Mouse (Mus musculus): ENCODE measurements around the gene Kmt2b.

The Kmt2b gene

DNA sequence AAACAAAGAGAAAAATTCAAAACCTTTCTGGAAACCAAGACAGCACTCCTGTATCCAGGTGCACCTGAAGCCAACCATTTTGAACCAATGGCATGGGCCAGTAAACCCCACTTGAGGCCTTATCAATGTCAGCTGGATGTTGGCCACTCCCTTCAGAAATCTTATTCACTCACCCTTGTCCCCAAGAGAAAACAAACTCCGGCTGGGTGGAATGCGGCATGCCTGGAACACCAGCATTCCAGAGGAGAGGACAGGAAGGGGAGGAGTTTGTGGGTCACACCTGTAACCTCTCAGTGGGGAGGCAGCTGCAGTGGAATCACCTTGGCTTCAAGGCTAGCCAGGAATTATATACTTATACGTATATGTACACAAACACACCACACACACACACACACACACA lies 14.1 kb upstream of the Kmt2b start:
- CTCF ChIA-PET = no interaction called here

DNA sequence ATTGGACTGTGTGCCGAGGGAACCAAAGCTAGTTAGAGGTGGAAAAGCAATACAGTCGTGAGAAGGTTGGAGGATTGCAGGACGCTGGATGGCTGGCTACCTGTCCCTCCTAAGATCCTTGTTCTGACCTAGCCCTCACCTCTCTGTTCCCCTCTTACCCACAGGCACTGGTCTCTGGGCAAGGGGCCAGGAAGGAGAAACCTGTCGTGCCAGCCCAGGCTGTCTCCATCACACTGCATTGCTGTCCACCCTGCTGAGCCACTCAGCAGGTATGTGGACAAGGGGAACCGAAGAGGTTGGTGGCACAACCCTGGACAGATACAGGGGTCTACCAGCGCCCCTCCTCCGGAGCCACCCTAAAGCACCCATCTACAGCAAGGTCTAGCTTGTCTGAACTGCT lies 12.1 kb upstream of the Kmt2b start:
- CTCF ChIA-PET = no interaction called here

DNA sequence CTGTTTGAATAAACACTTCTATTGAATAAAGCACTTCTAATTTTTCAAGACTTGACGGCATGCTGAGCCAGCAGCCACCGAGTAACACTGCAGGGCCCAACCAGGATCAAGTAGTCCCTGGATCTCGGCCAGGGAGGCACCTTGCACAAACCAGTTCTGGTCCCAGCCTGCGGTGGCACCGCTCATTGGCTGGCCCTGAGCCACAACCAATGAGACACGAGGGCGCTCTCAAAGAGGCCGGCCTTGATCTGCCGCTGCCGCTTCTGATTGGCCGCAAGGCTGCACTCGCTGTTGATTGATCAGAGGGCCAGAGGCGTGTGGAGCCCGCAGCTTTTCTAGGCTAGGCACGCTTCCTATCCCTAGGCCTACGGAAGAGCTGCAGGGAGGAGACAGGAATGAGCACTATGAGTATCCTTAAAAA lies 11.4 kb upstream of the Kmt2b start:
- CTCF ChIA-PET = no interaction called here

DNA sequence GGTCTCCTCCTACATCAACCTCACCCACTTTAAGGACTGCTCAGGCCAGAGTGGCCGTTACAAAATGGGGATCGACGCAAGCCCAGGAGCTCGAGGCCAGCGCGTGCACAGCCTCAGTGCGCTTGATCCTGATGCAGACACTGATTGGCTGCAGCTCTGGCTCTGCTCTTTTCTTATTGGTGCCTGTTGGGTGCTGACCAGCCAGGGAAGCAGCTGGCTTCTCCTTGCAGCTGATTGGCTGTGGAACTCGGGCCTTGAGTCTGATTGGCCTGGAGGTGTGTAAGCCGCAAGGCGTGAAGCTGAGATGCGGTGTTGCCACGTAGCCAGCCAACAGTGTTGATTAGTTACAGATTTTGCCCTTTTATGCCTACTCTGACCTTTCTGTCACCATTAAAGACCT lies 10.3 kb upstream of the Kmt2b start, which contains the start of gene Zbtb32:
Gene Zbtb32, minus strand, starts transcription at position 124 of the 400 bp plus-strand sequence.
- CTCF ChIA-PET = no interaction called here

DNA sequence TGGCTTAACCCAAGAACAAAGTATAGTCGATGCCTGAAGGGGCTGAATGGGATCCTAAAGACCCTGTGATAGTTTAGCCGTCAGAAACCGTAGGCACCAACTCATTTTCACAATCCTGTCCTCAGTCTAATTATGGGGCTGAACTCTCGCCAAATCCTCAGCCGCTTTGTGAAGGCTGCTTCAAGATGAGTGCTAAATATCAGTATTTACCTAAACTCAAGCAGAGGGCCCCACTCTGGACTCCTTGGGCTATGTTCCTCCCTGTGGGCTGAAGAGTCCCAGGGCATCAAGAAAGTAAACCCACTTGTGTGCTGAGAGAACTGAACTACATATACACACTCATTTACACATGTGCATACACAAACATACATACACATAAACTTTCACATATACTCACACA lies 8.3 kb upstream of the Kmt2b start:
- CTCF ChIA-PET = interaction anchor here (0.7 kb wide), 1 partner anchor 29 kb away, joined by 3 read pairs; the partner anchor contains the start of gene Cox6b1

DNA sequence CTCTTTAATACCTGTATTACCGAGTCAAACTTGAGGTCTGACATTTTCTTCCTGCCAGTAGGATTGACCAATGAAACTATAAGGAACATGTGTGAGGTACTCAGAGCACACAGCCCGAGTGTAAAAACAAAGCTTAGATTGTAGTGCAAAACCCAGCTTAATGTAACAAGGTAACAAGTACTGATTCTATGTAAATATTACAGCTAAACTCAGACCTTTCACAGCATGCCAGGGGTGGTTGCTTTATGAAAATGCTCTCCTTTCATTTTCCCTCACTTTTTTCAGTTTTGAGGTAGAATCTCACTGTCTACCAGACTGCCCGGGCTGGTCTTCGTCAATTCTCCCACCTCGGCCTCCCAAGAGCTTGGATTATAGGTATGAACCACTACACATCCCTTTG lies 7.6 kb upstream of the Kmt2b start:
- CTCF ChIA-PET = interaction anchor here (0.7 kb wide), 1 partner anchor 30 kb away, joined by 3 read pairs; the partner anchor contains the start of gene Cox6b1

DNA sequence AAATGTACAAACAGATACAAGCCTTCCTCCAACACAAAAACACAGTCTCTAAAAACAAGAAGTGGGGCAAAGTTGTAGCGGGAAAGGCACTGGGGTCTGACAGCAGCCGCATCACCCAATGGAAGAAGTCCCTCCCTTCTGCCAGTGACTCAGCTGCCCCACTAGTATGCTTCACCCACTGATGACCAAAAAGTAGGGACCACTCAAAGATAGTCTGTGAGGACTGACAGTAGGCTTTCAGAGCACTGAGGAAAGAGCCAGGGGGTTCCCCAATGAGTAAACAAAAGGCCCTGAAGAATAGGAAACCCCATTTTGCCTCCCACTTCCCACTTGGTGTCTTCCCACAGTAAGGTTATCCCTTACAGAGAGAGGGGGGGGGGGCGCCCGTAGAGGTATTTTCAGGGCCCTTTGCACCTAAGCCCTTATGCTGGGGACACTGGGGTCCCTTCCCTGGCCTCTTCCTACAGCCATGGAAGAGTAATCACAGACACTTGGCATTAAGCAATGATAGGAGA lies 6.0 kb upstream of the Kmt2b start:
- CTCF ChIA-PET = interaction anchor here (1.0 kb wide), 1 partner anchor 20 kb away, joined by 4 read pairs; no protein-coding TSS in a partner anchor

DNA sequence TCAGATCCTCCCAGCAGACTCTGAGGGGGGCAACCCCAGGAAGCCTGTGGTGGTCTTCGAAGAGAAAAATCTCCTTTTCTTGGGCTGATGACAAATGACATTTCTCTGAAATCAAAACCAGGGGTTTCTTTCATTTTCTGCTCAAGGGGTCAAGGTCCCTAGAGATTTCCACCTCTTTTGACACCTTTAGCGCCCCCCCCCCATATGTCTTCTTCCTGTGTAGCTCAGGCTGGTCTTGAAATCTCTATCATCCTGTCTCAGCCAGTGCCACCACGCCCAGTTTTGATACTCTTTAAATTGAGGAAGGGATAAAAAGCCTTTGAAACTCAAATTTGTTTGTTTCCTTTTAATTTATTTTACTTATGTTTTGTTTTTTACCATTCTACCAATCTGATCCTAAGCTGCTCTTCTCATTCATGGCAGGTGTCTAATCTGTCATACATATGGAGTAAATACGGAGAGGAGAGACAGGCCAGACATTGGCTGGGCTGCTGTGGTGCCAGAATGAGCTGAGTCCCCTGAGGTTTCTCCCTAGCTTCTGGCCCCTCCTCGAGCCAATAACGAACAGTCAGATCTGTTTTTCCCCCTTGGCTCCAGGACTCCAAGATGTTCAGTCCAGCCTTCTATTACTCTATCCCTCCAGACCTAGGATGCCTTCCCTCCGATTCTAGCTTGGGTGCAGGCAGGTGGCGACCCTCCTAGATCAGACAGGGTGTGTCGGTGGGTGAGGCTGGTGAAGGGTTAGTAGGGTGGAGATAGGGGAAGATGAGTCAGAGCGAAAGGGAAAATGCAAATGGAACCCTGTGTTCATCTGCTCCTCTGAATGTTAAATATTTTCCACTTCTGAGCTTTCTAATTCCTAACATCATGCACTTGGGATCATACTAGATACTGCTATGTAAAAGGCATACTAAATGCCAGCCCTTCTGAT lies 5.3 kb upstream of the Kmt2b start:
- CTCF ChIA-PET = interaction anchor here (1.0 kb wide), 1 partner anchor 21 kb away, joined by 4 read pairs; no protein-coding TSS in a partner anchor

DNA sequence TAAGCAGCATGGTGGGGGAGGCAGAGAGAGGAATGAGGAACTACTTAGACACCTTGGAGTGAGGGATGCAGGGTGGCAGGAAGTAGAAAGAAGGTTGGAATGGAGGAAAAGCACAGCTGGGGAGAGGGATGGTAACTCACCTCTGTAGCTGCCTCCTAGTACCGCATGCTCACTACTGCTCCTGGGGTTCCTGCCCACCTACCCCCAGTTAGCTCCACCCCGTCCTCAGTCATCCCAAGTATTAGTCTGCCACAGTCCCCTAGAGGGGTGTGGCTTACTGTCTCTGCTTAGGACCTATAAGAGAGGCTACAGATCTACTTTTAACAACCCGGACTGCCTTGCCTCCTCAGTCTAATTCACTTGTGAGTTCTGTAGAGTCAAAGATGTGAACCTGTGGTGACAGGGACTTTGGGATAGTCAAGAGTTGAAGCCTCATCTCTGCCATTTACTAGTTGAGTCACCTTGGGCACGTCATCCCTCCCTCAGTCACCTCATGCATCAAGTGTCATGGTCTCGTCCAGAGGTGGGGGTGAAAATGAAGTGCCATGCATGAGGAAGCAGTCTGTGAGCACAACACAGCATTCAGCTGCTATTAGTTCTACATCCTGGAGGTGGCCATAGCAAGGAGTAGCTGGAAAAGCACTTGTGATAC lies 4.4 kb upstream of the Kmt2b start:
- CTCF ChIA-PET = interaction anchor here (0.5 kb wide), 1 partner anchor 30 kb away, joined by 5 read pairs; the partner anchor contains the start of genes Gm49396, Psenen and U2af1l4

DNA sequence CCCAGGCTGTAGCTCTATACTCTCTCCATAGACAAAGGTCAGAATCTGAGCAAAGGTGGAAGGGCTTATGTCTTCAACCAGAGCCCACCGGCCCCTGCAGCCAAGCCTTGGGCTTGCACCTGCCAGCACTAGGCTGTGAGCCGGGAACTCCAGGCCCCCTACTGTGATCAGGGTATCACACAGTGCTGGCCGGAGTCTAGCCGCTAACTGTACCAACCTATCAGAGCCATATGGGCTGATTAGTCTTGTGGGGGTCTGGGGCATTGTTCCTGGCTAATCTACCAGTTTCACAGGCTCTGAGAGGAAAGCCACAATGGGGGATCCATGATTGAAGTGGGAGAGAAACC lies 3.1 kb upstream of the Kmt2b start:
- CTCF ChIA-PET = no interaction called here

DNA sequence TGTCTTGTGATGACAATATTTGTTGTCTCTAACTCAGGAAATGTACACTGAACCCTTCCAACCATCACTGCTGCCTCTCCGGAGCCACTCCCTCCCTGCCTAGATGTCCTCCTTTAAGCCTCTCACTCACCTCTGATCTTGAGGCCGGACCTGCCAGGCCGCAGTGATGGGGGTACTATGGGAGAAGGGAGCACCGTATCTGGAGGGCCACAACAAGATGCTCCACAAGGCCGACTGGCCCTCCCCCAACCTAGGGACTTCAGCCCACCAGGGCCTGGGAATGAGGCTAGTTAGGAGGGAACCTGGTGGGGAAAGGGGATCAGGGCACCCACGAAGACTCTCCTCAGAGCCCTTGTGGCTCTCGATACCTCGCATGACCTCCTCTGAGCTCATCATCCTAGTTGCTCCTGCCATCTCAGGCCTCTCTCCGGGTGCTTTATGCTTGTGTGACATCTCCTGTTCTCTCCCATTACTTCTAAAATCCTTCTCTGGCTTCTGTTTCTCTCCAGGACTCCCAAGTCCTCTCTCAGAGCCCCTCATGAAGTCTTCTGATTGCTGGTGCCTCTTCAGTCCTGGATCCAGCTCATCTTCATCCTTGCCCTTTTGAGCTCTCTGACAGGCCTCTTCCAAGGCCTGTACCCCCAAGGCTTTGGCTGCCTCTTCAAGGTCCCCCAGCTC lies 2.5 kb upstream of the Kmt2b start:
- CTCF ChIA-PET = no interaction called here

DNA sequence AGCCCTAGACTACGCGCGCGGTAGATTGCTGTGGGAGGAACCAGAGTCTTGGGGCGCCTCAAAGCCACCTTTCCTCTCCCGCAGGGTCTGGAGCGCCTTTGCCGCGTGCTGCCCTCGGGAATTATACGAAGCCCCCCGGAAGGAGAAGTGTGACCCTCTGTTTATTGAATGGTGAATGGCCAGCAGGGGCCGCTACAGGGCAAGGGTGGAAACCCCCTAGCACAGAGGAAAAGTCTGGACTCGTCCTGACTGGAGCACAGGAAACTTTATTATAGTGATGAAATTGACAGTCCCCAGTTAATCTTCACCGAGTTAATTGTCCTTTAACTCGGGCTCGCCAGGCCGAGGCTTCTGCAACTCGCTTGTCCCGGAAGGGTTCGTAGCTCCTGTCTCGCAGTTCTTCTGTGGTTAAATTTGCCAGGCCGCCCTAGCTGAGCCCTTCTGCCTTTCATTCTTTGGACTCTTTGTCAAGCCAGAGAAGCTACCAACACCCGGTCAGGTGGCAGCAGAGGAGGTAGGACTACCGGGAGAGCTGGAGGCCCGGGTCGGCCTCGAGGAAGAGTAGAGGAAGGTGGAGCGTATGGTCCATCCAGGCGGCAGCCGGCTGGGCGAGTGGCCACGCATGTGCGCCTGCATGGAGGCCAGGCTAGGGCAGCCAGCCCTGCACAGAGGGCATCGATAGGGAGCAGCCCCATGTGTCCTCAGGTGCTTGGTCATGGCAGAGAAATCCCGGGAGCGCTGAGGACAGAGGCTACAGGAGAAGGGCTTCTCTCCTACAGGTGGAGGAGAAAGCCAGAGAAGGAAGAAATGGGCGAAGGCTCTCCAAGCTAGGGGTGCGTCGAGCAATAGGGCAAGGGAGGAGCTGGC lies 1.1 kb upstream of the Kmt2b start:
- CTCF ChIA-PET = interaction anchor here (0.6 kb wide), 1 partner anchor 151 kb away, joined by 3 read pairs; no protein-coding TSS in a partner anchor

DNA sequence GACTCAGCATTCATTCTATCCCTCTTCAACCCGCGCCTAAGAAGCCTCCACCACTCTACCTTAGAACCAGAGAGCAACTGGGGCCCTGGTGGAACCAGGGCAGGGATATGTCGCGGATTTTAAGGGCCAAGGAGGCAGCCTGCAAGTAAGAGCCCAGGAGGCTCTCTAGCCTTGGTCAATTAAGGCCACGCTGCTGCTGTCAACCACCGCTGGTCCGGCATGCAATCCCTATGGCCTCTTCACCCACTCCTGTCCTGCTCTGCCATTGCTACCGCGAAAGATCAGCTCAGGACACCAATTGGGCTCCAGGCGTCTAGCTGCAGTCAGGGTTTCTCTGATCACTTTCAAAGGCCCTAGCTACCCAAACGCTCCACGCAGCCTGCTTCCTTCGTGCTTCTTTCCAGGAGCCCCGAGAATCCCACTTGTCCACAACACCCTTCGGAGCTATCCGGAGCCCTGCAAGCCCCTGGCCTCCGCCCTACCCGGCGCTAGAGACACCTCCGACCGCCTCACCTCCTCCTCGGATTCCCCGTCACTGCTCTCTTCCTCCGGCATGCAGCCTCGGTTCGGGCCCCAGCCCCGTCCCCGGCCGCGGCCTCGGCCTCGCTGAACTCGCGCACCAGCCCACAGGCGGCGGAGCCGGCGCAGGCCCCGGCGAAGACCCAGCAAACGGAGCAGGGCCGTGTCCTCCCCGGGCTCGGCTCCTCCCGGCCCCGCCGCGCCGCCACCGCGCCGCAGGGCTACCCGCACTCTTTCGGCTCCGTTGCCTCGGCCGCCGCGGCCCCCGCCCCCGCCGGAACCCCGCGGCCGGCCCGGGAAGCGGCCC lies 471 bp downstream of the Kmt2b start:
- CTCF ChIA-PET = no interaction called here

DNA sequence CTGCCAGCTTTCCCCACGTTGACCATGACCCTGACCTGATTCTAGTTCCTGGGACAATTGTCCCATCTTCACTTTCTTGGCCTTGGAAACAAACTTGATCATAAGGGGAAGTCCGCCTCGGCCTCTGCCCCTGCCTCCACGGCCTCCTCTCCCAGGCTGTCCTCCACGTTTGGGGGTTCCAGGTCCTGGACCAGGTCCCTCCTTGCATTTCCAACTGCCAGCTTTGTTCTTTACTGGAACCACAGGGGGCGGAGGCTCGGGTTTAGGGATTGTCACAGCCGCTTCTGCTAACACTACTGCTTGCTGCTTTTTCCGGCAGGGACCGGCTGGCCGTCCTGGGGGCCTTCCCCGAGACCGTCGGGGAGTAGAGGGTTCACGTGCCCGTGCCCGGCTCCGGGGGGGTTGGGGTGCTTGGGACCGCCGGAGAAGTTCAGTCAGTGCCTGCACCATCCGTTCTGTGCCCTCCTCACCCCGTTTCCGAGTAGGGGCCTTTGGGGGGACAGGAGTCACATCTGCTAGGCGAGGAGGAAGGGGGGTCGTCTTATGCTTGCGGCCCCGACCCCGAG lies 2.0 kb downstream of the Kmt2b start:
- CTCF ChIA-PET = no interaction called here

DNA sequence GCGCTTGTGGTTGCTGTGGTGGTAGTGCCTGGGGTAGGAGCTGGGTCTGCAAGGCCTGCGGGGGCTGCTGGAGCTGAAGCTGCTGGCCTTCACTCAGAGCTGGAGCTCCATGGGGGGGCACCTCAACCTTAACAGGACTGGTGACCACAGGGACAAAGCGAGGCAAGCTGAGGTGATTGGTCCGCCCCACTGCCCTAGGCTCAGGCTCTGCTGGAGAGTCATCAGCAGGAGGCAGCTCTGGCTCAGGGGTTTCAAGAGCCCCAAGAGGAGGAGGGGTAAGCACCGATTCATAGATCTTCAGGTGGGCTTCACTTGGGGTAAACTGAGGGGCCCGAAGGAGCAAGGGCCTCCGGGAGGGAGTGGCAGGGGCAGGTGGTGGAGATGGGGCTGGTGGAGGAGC lies 3.4 kb downstream of the Kmt2b start:
- CTCF ChIA-PET = interaction anchor here (0.6 kb wide), 1 partner anchor 62 kb away, joined by 12 read pairs; no protein-coding TSS in a partner anchor

DNA sequence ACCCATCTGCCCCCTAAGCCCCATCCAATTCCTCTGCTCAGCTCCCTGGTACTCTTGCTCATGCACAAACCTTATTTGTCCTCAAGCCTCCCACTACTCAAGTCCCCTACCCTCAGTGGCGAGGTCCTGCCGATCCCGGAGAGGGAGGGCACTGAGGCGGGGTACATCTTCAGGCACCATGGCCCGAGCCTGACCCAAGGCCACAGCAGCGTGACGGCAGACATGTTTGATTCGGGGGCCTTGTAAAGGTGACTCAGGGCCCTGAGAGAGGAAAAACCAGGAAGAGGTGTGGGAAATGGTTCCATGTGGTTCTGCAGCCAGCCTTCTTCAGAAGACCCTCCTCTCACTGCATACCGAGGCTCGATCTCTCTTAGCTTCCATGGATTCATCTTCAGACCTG lies 4.2 kb downstream of the Kmt2b start:
- CTCF ChIA-PET = no interaction called here

DNA sequence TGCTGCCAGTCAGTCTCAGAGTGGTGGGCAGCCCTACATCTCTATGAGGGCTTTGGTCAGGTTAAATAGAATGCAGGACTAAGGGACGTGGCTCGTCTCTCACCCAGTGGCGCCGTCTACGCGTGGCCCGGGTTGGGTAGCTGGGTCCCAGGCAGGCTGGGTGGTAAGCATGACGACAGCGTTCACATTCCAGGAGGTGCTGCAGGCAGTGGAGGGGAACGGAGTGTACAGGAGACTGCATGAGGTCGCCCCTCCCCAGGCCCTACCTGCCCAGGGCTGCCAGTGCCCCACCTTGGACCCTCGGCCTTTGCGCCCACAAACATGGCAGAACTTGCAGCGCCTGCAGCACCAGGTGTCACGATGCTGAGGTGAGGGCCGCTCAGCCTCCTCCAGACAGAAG lies 7.0 kb downstream of the Kmt2b start:
- CTCF ChIA-PET = no interaction called here

DNA sequence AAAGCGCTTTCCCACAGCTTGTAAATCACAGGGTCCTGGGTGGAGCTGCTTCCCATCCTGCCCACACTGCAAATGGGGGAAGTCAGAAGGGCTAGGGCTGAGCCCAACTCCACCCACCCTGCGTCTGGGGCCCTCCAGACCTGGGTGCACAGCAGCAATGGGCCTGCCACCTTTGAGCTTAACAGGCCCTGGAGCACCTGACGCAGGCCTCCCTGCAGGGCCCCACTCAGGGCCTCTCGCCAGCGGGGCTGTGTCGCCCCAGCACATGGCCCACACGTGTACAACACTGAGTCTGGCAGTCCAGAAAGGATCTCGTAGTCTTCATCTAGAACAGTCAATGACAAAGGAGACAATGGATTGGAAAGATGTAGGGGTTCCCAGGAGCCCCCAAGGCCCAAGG lies 8.6 kb downstream of the Kmt2b start:
- CTCF ChIA-PET = no interaction called here

DNA sequence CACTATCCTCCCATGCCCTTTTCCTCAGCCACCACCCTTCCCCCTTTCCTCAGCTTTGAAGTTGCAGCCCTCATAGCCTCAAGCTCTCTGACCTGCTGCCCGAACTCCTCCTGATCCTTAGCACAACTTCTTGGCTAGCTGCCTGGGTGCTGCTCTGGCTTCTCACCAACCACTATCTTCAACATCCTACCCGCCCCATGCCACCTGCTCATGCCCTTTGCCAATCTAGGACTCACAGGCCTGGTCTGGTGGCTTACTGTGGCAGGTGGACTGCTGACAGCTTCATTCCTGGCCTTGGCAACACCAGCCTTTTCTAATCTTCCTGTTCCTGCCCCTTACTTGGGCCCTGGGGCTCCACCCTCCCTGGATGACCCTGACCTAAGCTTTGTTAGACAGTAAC lies 15.6 kb downstream of the Kmt2b start:
- CTCF ChIA-PET = no interaction called here

DNA sequence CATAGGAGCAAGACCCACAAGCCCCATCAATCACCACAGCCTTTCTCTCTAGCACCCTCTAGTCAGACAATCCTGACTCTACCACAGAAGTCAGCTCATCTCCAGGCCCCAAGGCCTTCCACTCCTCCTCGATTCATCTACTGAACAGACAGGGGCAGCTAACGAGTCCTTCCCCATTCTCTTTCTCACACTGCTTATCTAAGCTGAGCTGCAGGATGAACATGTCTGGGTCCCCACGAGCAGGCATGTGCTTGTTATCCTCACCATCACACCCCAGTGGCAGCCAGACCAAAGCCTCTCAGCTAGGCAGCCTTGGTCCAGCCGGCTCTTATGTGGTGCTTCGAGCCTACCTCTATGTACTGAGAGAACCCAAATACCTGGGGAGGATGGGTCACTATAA lies 16.1 kb downstream of the Kmt2b start:
- CTCF ChIA-PET = interaction anchor here (0.5 kb wide), 1 partner anchor 173 kb away, joined by 3 read pairs; no protein-coding TSS in a partner anchor
